Mouse (Mus musculus) thymus, adult 2 months (tissue): ENCODE data around the gene Rspry1.

ENCODE experiments used
- CTCF ChIP-seq: fragments of 200-500 bp; IDR thresholded peaks from 2 replicates; pipeline ENCODE4 v1.5.1; 2012; ENCODE audit warnings: mild to moderate bottlenecking, control low read depth, low read length, moderate library complexity, borderline replicate concordance; ENCODE audit not compliant: control insufficient read depth, poor library complexity, insufficient read depth; ENCODE audit errors: extremely low read depth
- POLR2A ChIP-seq: fragments of 200-500 bp; IDR thresholded peaks from 2 replicates; pipeline ENCODE4 v1.6.1; 2012; ENCODE audit warnings: mild to moderate bottlenecking, low read length, control low read depth, moderate library complexity; ENCODE audit not compliant: control insufficient read depth, poor library complexity, insufficient read depth; ENCODE audit errors: extremely low read depth

DNA sequence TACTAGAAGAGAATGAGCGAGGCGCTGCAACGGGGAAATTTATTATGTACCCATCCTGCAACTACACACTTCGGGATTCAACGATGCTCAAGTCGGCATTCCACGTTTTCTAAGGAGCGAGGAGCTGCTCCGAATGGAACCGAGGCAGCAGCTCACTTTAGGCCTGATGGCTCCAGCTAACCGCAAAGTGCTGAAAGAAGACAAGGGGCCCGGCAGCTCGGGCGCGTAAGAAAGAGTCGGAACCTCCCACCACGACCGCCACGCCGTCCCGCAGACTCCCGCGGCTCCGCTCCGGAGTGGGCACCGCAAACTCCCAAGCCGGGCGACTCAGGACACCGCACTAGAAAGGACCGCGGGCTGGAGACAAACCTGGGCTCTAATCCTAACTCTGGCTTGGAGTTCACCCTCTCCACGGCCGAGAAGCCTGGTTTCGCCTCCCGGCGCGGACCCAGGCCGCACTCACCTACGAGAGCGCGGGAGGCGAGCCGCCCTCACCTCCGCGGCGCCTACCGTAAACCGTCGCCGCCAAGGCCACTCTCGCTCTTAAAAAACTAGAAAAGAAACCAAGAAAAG, 617 bp upstream of the Rspry1 start:
- TF ChIP-seq POLR2A = no peak
- TF ChIP-seq CTCF = no peak
